Mouse (Mus musculus) heart, postnatal 36 days (tissue): ENCODE results near the gene Pkd1. TPM values are rescaled to one million over a fixed set of nuclear protein-coding genes. Genes with fewer than 3 reads are reported as not detected.

ENCODE experiments used
- DNase-seq, 2 experiments: peaks; one replicate each; pipeline ENCODE4 v3.0.0; 2021 to 2022
- intact Hi-C: fragments of 180-260 bp; cut with DNase I; formaldehyde crosslinking; loops from one replicate; pipeline ENCODE4 v1.15.1; 2025
- total RNA-seq, 2 experiments: library from RNA; stranded (reverse); gene quantifications; 2 replicates each; pipeline ENCODE4 v1.2.3; 2021

The Pkd1 gene
- total RNA-seq, 2 experiments from 2014 or later: 45.4 to 45.6 TPM

DNA sequence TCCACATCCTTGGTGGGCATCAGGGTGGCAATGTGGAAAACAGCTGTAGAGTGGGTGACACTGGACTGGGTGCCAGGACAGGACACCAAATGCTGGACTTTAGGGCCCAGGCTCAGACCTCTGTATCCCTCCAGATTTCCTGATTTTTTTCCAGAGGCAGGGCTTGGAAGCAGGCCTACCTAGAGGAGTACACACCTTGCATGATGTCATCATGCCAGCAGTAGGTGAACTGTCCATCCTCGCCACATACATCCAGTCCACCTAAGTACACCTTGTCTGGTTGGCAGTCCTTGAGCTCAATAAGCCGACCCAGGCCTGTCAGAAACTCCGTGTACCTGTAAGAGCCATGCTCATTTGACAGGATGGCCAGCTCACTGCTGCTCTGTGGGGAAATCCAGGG, 48.4 kb downstream of the Pkd1 start:
- intact Hi-C loops: no loop called here
- no peak for DNase-seq

DNA sequence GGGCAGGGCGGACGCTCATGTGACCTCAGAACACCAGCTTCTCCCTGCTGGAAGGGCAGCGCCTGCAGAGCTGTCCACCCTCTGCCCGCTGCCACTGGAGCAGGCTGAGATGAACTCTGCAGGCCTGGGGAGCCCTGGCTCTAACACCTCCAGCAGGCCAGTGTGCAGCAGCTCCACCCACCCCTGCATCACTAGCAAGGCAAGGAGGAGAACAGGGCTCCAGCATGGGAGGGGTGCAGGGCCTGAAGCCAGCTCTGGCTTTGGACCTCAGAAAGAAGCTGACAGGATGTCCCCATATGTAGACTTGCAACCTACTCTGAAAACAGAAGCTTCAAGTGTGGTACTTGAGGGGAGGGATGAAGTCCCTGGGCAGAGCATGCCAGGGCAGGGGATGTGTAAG, 50.9 kb downstream of the Pkd1 start:
- intact Hi-C loops: no loop called here

GRCm38 (mm10) chr17:24603961-24604360, 54.3 kb downstream of the Pkd1 start:
- intact Hi-C loops: no loop called here
- no peak for DNase-seq

More for the DNA sequence above, 50.9 kb downstream of the Pkd1 start:
- DNase-seq: no peak

GRCm38 (mm10) chr17:24604557-24604956, 54.9 kb downstream of the Pkd1 start:
- no peak for DNase-seq
- intact Hi-C loops: no loop called here

DNA sequence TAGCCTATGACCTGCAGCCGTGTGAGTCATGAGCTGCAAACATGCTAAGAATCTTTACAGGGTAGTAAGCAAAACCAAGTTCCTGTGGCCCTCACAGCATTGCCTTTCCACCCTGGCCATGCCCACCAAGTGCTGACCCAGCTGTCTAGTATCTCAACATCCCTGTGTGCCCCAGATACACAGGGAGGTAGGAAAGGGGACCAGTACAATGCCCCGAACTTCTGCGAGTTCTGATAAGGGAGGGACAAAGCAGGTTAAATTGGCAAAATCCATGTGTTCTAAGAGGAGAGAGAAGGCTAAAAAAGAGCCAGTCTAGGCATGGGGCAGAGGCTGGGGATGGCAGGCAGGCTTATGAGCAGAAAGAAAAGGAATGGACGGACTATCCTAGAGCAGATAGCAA, 58.7 kb downstream of the Pkd1 start:
- intact Hi-C loops: no loop called here
- DNase-seq: no peak

DNA sequence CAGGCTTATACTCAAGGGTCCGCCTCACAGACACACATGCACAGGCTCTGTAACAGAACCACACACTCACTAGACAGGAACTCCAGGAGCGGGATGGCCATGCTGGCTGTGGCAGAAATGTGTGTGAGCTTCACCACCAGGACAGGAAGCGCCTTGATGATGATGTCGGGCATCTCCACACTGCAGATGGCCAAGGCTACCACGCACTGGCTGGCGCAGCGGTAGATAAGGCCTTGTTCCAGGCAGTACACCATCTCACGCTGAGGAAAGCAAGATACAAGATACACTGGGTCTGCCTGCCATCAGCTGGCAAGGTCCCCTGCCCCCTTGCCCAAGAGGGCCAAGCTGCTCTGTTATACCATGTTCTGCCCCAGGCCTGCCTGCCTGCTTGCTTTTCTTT, 59.2 kb downstream of the Pkd1 start:
- no peak for DNase-seq
- intact Hi-C loops: no loop called here

- intact Hi-C loops: no loop called here
- DNase-seq: no peak
Measured at GRCm38 (mm10) chr17:24610711-24611110, 61.1 kb downstream of the Pkd1 start.

- intact Hi-C loops: no loop called here
Measured at GRCm38 (mm10) chr17:24617561-24618194, 68.0 kb downstream of the Pkd1 start.

GRCm38 (mm10) chr17:24625472-24625871, 75.8 kb downstream of the Pkd1 start:
- intact Hi-C loops: loop anchor here (5.0 kb wide), 2 partner anchors 82 to 133 kb away; partner anchors contain the start of gene Tbl3

More at GRCm38 (mm10) chr17:24617561-24618194, 68.0 kb downstream of the Pkd1 start:
- no peak for DNase-seq

GRCm38 (mm10) chr17:24628646-24629045, 79.0 kb downstream of the Pkd1 start:
- intact Hi-C loops: loop anchor here (1.0 to 5.0 kb wide), 3 partner anchors 79 to 136 kb away; partner anchors contain the start of gene Tbl3
- DNase-seq: peak; percentile 76 to 86

More at GRCm38 (mm10) chr17:24625472-24625871, 75.8 kb downstream of the Pkd1 start:
- no peak for DNase-seq

DNA sequence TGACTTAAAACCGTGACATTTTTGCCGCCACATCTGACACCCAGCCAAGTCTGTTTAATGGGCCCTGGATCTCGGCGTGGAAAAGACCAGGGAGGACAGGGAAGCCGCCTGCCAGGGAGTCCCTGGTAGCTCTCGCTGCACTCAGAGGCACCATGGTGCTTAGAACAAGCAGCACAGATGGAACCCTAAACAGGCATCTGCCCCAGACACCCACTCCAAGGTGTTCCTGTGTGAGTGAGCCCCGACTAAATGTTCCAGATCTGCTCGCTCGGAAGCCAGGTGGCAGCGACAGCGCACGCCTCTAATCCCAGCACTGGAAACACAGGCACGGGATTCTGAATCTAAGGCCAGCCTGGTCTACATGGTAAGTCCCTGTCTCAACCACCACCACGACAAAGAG, 80.4 kb downstream of the Pkd1 start:
- intact Hi-C loops: loop anchor here (5.0 kb wide), 1 partner anchor 37 kb away; the partner anchor contains the start of gene Zfp598
- DNase-seq: no peak

DNA sequence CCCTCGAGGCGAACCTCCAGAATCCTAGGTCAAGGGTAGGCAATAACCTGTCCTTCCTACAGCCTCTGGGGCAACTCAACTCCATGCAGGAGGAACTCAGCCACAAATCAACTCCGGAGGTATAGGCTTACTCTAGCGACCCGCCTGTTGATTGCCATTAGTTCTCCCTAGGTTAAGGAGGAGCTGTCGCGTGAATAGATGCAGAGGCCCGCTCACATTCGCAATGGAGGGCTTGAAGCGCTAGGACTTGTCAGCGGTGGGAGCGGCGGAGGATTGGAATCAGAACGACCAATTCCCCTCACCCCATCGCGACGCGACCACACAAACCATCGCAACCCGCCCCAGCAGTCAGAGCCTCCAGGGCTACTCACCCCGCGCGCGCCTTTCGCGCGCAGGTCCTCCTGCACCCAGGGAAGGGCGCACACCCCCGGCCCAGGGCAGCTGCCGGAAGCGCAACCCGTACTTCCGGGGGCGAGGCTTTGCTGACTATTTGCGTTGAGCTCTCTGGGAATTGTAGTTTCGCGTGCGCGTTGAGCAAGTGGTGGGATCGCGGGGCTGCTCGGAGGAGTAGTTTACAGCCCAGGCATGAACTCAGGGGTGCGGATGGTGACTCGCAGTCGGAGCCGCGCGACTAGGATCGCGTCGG, 82.7 kb downstream of the Pkd1 start, which contains the start of the genes Tsc2 and Nthl1:
Gene Tsc2, minus strand, starts transcription at position 464 of the 646 bp plus-strand sequence.
Gene Nthl1, plus strand, starts transcription at position 514 of the 646 bp plus-strand sequence.
- intact Hi-C loops: loop anchor here (2.0 to 5.0 kb wide), 2 partner anchors 19 to 35 kb away; partner anchors contain the start of genes Slc9a3r2 and Zfp598
- DNase-seq: peak; percentile 82 to 89

DNA sequence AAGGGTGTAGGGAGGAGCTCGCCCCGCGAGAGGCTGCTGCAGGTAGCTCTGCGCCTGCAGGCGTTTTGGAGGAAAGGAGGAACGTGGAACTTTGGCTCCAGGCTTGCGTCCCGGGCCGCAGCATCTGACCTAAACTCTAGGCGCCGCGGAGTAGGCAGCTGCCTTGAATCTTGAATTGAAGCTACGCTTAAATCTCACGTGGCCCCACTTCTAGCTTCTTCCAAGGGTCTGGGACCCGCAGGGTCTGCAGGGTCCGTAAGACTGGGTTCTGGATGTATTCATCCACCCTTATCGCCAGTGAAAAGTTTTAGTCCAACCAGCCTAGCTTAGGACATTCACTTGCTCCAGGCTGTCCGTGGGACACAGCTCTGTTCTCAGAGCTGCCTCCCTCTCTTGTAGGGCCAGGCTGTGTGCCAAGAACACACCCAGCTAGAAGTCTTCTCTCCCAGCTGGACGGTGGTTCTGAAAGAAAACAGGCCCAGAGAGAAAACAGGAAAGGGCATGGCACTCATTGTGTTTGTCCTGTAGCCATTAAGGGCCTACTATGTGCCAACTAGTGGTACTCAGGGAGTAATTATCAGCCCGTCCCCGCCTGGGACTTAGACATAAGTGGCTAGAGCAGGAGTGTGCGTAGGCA, 83.3 kb downstream of the Pkd1 start:
- peak; percentile 74 to 80 for DNase-seq
- intact Hi-C loops: loop anchor here (2.0 to 5.0 kb wide), 2 partner anchors 18 to 34 kb away; partner anchors contain the start of genes Slc9a3r2 and Zfp598

DNA sequence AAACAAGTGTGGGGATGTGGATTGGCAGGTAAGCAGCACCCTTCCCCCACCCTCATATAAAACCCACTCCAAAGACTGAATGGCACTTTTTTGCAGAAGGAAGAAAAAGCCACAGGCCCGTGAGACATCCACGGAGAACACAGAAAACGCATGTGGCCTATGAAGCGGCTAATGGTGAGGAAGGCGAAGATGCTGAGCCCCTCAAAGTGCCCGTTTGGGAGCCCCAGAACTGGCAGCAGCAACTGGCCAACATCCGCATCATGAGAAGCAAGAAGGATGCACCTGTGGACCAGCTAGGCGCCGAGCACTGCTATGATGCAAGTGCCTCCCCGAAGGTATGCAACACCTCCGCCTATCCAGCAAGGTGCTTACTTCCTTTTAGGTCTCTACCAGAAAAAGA, 84.2 kb downstream of the Pkd1 start:
- no peak for DNase-seq
- intact Hi-C loops: loop anchor here (2.0 to 5.0 kb wide), 2 partner anchors 17 to 33 kb away; partner anchors contain the start of genes Slc9a3r2 and Zfp598

- DNase-seq: no peak
- intact Hi-C loops: no loop called here
Measured at GRCm38 (mm10) chr17:24635024-24635423, 85.4 kb downstream of the Pkd1 start.

DNA sequence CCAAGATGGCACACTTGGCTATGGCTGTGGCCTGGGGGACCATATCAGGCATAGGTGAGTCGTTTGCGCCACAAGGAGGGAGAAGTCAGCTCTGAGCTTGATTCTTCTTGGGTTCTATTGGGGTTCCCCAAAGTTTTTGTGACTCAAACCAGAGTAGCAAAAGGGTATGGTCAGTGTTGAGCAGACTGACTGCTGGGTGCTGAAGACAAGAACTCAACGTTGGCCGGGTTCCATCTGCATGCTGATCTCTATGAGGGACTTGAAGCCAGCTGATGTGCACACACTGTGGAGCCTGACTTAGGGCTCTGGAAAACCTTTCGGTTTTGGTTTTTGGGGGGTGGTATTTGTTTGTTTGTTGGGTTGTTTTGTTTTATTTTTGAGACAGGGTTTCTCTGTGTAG, 86.1 kb downstream of the Pkd1 start:
- intact Hi-C loops: no loop called here
- no peak for DNase-seq

GRCm38 (mm10) chr17:24636781-24637481, 87.3 kb downstream of the Pkd1 start:
- no peak for DNase-seq
- intact Hi-C loops: no loop called here

- peak in 1 of 2 experiments; percentile 50 for DNase-seq
- intact Hi-C loops: no loop called here
Measured at GRCm38 (mm10) chr17:24638214-24638613, 88.6 kb downstream of the Pkd1 start.

- DNase-seq: peak; percentile 61 to 65
- intact Hi-C loops: no loop called here
Measured at GRCm38 (mm10) chr17:24638840-24639239, 89.2 kb downstream of the Pkd1 start.

GRCm38 (mm10) chr17:24639571-24639988, 89.9 kb downstream of the Pkd1 start:
- intact Hi-C loops: no loop called here
- DNase-seq: no peak
